Mouse (Mus musculus) kidney, postnatal 25 days (tissue): ENCODE data around the gene Uevld.
"Not testable (repeated sequence)": the region's sequence is repeated elsewhere in the genome, so short reads cannot be mapped to it uniquely, and the experiment has no call there.

Source experiments
- DNase-seq, 2 experiments: peaks; one replicate each; pipeline ENCODE4 v3.0.0; 2021; ENCODE audit warnings: mixed read lengths in 2 of 2

Uevld gene

DNA sequence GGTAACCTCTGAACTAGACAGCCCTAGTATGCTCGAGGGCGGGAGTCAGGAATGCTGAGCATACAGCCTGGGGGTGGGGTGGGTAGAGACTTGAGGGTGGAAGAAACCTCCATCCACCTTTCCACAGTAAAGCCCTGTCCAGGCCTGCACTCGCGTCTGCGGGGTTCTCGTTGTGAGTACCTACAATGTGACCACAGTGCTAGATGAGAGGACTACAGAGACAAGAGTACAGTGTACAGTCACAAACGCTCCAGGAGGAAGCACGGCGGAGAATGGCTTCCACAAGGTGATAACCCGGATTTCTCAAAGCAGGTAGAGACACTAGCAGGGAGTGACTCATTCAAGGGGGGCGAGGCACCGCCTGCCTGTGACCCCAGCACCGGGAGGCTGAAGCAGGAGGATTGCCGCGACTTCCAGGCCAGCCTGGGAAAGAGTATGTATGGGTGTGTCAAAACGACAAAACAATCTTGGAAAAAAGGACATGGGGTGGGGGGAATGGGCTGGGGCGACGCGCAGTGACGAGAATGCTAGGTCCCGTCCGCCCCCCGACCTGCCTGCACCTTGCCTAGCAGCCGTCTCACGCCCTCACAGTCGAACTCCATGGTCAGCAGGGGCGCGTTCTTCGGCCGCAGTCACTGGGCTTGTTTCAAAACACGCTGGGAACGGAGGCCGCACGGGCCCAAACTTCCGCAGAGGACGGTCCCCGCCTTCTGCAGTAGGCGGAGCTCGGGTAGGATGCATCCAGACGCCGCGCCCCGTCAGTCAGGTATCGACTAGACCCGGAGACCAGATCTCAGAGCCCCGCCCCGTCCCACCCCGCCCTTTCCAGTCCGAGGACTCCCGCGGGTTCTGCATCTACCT is at the start of gene Uevld:
Uevld (minus strand) TSS at position 697 of the 861 bp plus-strand sequence.
- peak; percentile 98 for DNase-seq

- peak; percentile 72 to 87 for DNase-seq
Observed at GRCm38 (mm10) chr7:47007818-47008167, 49.5 kb upstream of the Uevld start.

DNA sequence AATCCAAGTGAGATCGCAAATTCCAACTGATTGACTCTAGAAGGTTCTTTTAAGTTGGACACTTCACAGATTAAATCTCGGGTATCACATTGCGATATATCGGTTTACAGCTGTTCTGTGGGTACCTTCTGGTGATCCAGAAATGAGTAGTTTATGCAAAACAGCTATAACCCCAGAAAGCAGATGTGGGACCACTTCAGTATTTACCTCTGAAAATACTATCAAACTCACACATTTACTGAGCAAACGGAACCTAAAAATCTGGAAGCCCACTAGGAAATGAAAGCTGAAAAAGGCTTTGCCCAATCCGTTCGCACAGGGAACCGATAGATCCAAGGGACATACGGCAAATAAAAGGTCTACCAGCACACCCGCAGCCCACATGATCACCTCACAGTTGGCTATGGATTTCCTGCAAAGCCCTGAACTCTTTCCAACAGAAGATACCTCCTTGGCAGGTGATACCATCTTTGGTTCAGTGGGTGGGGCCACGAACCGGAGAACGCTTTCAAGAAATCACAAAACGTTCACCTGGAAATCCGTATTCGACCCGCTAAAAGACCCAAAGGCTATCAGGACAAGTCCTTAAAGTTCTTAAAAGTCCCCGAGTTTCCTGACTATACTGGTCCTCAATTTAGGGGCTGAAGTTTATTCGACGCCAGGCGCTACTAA is 48.9 kb upstream of the Uevld start:
- DNase-seq = no peak

GRCm38 (mm10) chr7:47003411-47004115 is 45.2 kb upstream of the Uevld start:
- DNase-seq = no peak

DNA sequence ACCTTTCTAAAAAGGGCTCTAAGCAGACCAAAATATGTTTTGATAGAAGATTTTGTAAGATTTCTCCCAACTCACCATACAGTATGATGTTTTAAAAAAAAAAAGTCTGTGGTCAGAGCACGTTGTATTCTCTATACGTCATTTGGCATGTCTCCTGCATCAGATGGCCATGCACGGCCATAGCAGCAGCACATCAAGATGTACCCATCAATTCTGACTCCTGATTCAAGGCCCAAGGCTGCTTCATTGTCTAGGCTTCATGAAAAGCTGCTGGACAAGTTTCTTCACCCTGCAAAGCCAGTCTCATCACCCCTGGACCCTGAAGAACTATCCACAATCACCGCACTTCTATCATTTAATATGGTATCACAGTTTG is 43.6 kb upstream of the Uevld start:
- DNase-seq = no peak

GRCm38 (mm10) chr7:47001125-47001899 is 43.0 kb upstream of the Uevld start:
- DNase-seq = no peak

- DNase-seq = peak in 1 of 2 experiments; percentile 17
Observed at GRCm38 (mm10) chr7:47000644-47000983, 42.3 kb upstream of the Uevld start.

- DNase-seq = peak; percentile 46 to 65
Observed at GRCm38 (mm10) chr7:46999983-47000643, 41.8 kb upstream of the Uevld start.

GRCm38 (mm10) chr7:46998942-46999341 is 40.6 kb upstream of the Uevld start:
- no peak for DNase-seq

DNA sequence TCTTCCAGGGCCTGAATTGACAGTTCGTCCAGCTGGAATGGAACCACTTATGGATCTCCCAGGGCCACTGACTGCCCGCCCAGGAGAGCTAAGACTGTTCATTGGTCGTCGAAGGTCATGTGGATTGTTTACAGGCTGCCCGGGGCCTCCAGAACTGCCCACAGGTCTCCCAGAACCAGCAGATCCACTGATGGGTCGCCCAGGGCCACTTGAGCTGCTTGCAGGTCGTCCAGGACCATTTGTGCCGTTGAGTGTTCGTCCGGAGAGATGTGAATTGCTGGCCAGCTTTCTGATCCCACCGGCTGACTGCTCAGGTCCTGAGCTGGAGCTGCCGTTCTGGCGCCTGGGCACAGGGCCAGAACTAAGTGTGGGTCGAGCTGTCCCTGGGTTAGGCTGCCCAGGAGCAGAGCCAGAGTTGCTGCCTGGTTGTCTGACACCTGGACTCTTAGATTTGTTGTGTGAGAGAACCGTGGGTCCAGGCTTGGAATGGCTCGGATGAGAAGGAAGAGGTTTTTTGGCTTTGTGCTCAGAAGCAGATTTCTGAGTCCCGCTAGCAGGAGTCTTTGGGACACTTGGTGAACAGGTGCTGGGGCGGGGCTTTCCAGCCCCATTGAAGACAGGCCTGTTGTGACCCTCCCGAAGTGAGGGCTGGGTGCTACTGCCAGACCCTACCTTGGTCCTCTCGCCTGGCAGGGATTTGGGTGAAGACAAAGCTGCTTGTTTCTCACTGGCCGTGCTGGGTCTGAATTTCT is 39.5 kb upstream of the Uevld start:
- peak; percentile 64 to 84 for DNase-seq

GRCm38 (mm10) chr7:46997008-46997407 is 38.7 kb upstream of the Uevld start:
- no peak for DNase-seq

- DNase-seq = no peak
Observed at GRCm38 (mm10) chr7:46995558-46995957, 37.2 kb upstream of the Uevld start.

- no peak for DNase-seq
Observed at GRCm38 (mm10) chr7:46993079-46993478, 34.8 kb upstream of the Uevld start.

GRCm38 (mm10) chr7:46989387-46989786 is 31.1 kb upstream of the Uevld start:
- not testable (repeated sequence) for DNase-seq

- DNase-seq = no peak
Observed at GRCm38 (mm10) chr7:46987073-46987472, 28.7 kb upstream of the Uevld start.

DNA sequence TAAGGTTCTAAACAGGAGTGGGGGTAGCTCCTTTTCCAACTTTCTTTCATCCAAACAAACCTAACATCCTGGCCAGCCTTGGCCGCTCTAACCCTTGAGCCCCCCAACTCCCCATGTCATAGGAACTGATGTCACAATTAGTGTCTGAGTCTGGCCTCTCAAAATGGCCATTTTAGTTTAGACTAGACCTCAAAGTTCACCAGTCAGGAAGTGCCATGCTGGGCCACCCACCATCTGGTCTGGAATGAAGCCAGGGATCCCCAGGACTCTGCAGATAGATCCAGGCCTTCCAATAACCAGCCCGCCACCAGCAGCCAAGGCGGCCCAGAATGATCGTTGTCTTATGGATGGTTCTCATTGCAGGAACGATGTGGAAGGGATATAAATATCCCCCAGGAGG is 28.3 kb upstream of the Uevld start:
- no peak for DNase-seq

GRCm38 (mm10) chr7:46985718-46986505 is 27.6 kb upstream of the Uevld start:
- no peak for DNase-seq

GRCm38 (mm10) chr7:46983280-46983679 is 25.0 kb upstream of the Uevld start, which contains the start of gene Gm9999:
Gene Gm9999, plus strand, starts transcription at chr7:46983580.
- no peak for DNase-seq

- no peak for DNase-seq
Observed at GRCm38 (mm10) chr7:46975456-46975855, 17.1 kb upstream of the Uevld start.

DNA sequence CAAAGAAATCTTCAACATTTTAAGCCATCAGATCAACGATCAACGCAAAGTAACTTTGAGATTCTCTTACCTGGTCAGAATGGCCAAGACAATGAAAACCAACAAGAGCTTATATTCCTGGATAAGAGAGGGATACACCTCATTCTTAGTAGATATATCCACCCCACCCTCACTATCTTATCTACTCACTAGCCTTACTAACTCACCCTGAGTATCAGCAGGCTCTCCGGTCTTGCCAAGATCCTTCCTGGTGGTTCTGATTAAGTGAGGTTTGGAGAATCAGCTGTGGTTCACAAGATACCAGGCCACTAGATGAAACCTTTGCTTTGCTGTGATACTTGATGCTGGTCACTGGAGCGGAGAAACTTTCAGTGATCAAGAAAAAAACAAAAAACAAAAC is 16.3 kb upstream of the Uevld start:
- DNase-seq = no peak

GRCm38 (mm10) chr7:46969898-46970297 is 11.6 kb upstream of the Uevld start:
- DNase-seq = no peak
